Mouse (Mus musculus) lung, postnatal 0 days (tissue): Measurements from ENCODE around the gene Rbfox1. TPM values are rescaled to one million over a fixed set of nuclear protein-coding genes. Genes with fewer than 3 reads are reported as not detected.

ENCODE experiments used
- ATAC-seq: fragments of 200-750 bp; cut with Nextera tagmentation; 2 replicates; pipeline ENCODE4 v1.8.0; 2017; ENCODE audit warnings: moderate library complexity
- DNase-seq: peaks from one replicate; pipeline ENCODE4 v3.0.0-alpha.2; 2016; ENCODE audit warnings: low spot score
- H3K27ac ChIP-seq: fragments of 300-500 bp; sonication (generic); 2 replicates; pipeline ENCODE4 v1.5.1; 2014; ENCODE audit warnings: antibody characterized with exemption, mild to moderate bottlenecking, low read length, mixed read lengths
- H3K27me3 ChIP-seq: fragments of 300-500 bp; sonication (generic); replicated peaks from 2 replicates; pipeline ENCODE4 v1.6.1; 2014; ENCODE audit warnings: low read length, mixed read lengths; ENCODE audit not compliant: insufficient read depth
- H3K36me3 ChIP-seq: fragments of 300-500 bp; sonication (generic); 2 replicates; pipeline ENCODE4 v1.6.1; 2014; ENCODE audit warnings: low read length, mixed read lengths; ENCODE audit not compliant: insufficient read depth
- H3K4me1 ChIP-seq: fragments of 300-500 bp; sonication (generic); 2 replicates; pipeline ENCODE4 v1.6.1; 2014; ENCODE audit warnings: antibody characterized with exemption, low read depth, low read length, mixed read lengths; ENCODE audit not compliant: insufficient read depth
- H3K4me2 ChIP-seq: fragments of 300-500 bp; sonication (generic); replicated peaks from 2 replicates; pipeline ENCODE4 v1.6.1; 2014; ENCODE audit warnings: low read depth, mild to moderate bottlenecking, low read length, moderate library complexity, mixed read lengths
- H3K4me3 ChIP-seq: fragments of 300-500 bp; sonication (generic); 2 replicates; pipeline ENCODE4 v1.5.1; 2014; ENCODE audit warnings: low read depth, low read length
- H3K9ac ChIP-seq: fragments of 300-500 bp; sonication (generic); replicated peaks from 2 replicates; pipeline ENCODE4 v1.6.1; 2014; ENCODE audit warnings: low read depth, mild to moderate bottlenecking
- H3K9me3 ChIP-seq: fragments of 300-500 bp; sonication (generic); 2 replicates; pipeline ENCODE4 v1.6.1; 2016; ENCODE audit warnings: low read length, mixed read lengths
- CTCF ChIP-seq: IDR thresholded peaks from 2 replicates; pipeline ENCODE4 v1.5.1; 2016; ENCODE audit warnings: antibody characterized with exemption, mild to moderate bottlenecking
- EP300 ChIP-seq: IDR thresholded peaks from 2 replicates; pipeline ENCODE4 v1.6.1; 2016; ENCODE audit warnings: antibody characterized with exemption, mild to moderate bottlenecking, control low read depth
- WGBS: fragments of 180-500 bp; shearing (Covaris S2); extraction: QIAGEN DNeasy Blood & Tissue Kit; methylation state at CpG from one replicate; pipeline ENCODE4 v1.1.7; 2014; 5-methylcytosine and 5-hydroxymethylcytosine counted together
- polyA plus RNA-seq: library from polyadenylated mRNA; unstranded; fragments of >200 nt; fragmentation: Nextera tagmentation; extraction: Ambion mirVana; gene quantifications from 2 replicates; pipeline ENCODE4 v1.2.1, GENCODE M21; 2015

Rbfox1 gene
- polyA plus RNA-seq, 1 experiment from 2014 or later: 0.25 TPM

DNA sequence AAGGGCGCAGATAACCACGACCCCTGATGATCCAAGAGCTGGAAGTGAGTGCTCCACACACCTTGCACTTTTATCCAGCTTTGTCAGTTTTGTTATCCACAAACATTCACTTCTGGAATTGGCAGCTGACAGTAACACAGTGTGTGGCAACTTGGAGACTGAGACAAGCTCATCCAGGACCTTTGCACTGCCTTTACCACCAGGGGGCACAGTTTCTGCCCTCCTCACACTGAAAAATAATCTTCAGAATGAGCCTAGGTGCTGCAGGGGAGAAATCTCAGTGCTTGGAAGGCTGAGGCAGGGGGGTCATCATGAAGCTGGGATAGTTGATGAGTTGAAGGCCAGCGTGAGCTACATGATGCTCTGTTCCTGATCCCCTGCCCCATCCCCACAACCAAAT is 570.2 kb downstream of the Rbfox1 start:
- H3K4me3 ChIP-seq: no peak overlapping the region
- no peaks in the 10 kb centered on the region for H3K9me3 ChIP-seq
- TF ChIP-seq CTCF (peak; percentile 29), EP300 (no peak)
- no peak for ATAC-seq
- no peaks in the 10 kb centered on the region for H3K36me3 ChIP-seq
- no peak overlapping the region for H3K4me2 ChIP-seq
- DNase-seq: no peak
- no peak overlapping the region for H3K27ac ChIP-seq
- H3K4me1 ChIP-seq: no peaks in the 10 kb centered on the region
- H3K27me3 ChIP-seq: no peaks in the 10 kb centered on the region
- whole genome bisulfite sequencing: 69% methylated on average over 3 of the region's 3 CpGs
- H3K9ac ChIP-seq: no peak overlapping the region

GRCm38 (mm10) chr16:6479094-6479590 is 594.0 kb downstream of the Rbfox1 start:
- Histone ChIP-seq H3K27ac (no peak overlapping the region), H3K36me3 (no peaks in the 10 kb centered on the region), H3K4me1 (no peaks in the 10 kb centered on the region), H3K9me3 (no peaks in the 10 kb centered on the region), H3K9ac (no peak overlapping the region), H3K4me3 (no peak overlapping the region), H3K4me2 (no peak overlapping the region), H3K27me3 (no peaks in the 10 kb centered on the region)
- WGBS: 53% methylated on average over 1 of the region's 1 CpGs
- ATAC-seq: no peak
- no peak for DNase-seq
- no peak for TF ChIP-seq EP300
- no peak for TF ChIP-seq CTCF

DNA sequence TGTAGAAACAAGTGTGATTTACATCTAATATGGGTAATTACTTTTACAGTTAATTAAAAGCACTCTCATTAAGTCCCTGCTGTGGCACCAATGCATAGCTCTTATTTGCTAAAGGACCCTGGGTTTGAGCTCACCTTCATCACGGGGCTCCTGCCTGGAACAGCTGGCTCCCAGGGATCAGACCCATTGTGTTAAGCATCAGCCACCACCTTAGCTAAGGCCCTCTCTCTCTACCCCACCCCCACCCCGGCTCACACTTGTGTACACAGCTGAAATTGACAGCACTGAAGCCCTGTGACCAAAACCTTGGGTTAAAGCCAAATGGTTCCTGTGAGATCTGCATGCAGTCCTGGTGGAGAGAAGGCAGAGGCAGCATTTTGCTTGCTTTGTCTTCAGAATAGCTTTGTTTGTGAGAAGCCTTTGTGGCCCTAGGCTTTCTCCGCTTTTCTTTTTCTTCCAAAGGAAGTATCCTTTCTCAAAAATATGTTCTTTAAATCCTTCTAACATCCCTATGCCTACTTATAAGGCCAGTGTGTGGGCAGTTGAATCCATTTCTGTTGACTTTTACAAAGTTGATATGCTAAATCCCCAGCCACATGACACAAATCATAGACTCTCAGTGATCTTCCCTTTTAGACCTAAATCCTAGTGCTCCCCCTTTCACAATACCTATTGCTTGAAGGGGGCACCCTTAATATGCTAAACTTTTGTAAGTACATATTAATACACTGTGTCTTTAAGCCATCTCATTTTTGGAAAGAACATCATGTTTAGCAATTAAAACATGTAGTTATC is 594.7 kb downstream of the Rbfox1 start:
- DNase-seq (no peak), ATAC-seq (no peak)
- H3K4me1 ChIP-seq: no peaks in the 10 kb centered on the region
- no peak overlapping the region for H3K9ac ChIP-seq
- H3K9me3 ChIP-seq: no peaks in the 10 kb centered on the region
- TF ChIP-seq CTCF (no peak), EP300 (no peak)
- 17% methylated on average over 3 of the region's 3 CpGs for WGBS
- H3K36me3 ChIP-seq: no peaks in the 10 kb centered on the region
- H3K4me2 ChIP-seq: no peak overlapping the region
- H3K27me3 ChIP-seq: no peaks in the 10 kb centered on the region
- no peak overlapping the region for H3K27ac ChIP-seq
- no peak overlapping the region for H3K4me3 ChIP-seq

- ATAC-seq: no peak
- TF ChIP-seq CTCF (peak; percentile 77), EP300 (no peak)
- H3K9me3 ChIP-seq: no peaks in the 10 kb centered on the region
- no peak overlapping the region for H3K4me2 ChIP-seq
- 6% methylated on average over 5 of the region's 5 CpGs for WGBS
- H3K4me1 ChIP-seq: no peaks in the 10 kb centered on the region
- no peak overlapping the region for H3K4me3 ChIP-seq
- no peak overlapping the region for H3K9ac ChIP-seq
- H3K36me3 ChIP-seq: no peaks in the 10 kb centered on the region
- H3K27me3 ChIP-seq: no peaks in the 10 kb centered on the region
- H3K27ac ChIP-seq: no peak overlapping the region
- DNase-seq: peak; percentile 56
Measured at GRCm38 (mm10) chr16:6480411-6480728, 595.2 kb downstream of the Rbfox1 start.

DNA sequence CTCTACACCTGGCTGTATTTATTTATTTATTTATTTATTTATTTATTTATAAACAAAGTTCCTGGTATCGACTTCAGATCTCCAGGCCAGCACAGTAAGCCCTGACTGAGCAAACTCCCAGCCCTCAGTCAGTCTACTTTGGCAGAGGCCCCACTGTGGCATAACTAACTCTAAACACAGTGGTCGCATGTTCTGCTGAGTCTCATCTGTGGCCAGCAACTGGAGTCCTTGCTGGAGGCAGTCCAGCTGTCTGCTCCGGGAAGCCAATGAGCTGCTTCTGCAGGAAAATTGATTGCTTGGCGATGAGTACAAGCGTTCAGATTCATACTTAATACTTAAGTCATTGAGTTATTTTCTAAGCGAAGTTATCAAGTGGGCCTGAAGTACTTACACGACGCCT is 598.5 kb downstream of the Rbfox1 start:
- H3K4me2 ChIP-seq: no peak overlapping the region
- no peaks in the 10 kb centered on the region for H3K36me3 ChIP-seq
- no peaks in the 10 kb centered on the region for H3K27me3 ChIP-seq
- H3K4me1 ChIP-seq: no peaks in the 10 kb centered on the region
- TF ChIP-seq EP300 (no peak), CTCF (no peak)
- ATAC-seq (no peak), DNase-seq (no peak)
- H3K9ac ChIP-seq: no peak overlapping the region
- H3K9me3 ChIP-seq: no peaks in the 10 kb centered on the region
- no peak overlapping the region for H3K27ac ChIP-seq
- 32% methylated on average over 8 of the region's 8 CpGs for WGBS
- no peak overlapping the region for H3K4me3 ChIP-seq

DNA sequence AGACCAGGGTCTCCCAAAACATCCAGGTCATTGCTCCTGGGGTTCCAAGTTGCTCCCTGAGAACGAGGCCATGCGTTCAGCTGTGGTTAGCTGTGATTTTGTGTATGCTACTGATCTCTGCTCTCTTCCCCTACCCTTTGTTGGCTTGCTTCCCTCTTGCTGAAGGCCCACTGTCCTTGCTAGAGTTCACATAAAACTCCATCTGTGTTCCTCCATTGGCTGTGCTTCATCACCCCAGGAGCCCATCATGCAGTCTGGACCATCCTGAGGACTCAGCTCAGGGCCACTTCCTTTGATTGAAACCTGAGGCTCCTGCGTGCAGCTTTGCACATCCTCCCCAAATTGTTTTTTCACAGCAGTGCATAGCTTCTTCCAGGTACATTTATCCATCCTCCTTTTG is 600.5 kb downstream of the Rbfox1 start:
- no peak overlapping the region for H3K27ac ChIP-seq
- no peaks in the 10 kb centered on the region for H3K27me3 ChIP-seq
- ATAC-seq (no peak), DNase-seq (no peak)
- no peak overlapping the region for H3K4me2 ChIP-seq
- H3K4me3 ChIP-seq: no peak overlapping the region
- no peaks in the 10 kb centered on the region for H3K9me3 ChIP-seq
- H3K36me3 ChIP-seq: no peaks in the 10 kb centered on the region
- no peaks in the 10 kb centered on the region for H3K4me1 ChIP-seq
- H3K9ac ChIP-seq: no peak overlapping the region
- 55% methylated on average over 3 of the region's 3 CpGs for WGBS
- TF ChIP-seq CTCF: no peak
- no peak for TF ChIP-seq EP300
